Mouse (Mus musculus) stomach, postnatal 0 days (tissue): ENCODE data around the gene Arfgap1.

ENCODE experiments used
- CTCF ChIP-seq: IDR thresholded peaks from 2 replicates; pipeline ENCODE4 v1.5.1; 2016; ENCODE audit warnings: antibody characterized with exemption, low read depth, mild to moderate bottlenecking, moderate library complexity
- EP300 ChIP-seq: optimal IDR thresholded peaks from 2 replicates; pipeline ENCODE3; 2016; ENCODE audit warnings: antibody characterized with exemption

DNA sequence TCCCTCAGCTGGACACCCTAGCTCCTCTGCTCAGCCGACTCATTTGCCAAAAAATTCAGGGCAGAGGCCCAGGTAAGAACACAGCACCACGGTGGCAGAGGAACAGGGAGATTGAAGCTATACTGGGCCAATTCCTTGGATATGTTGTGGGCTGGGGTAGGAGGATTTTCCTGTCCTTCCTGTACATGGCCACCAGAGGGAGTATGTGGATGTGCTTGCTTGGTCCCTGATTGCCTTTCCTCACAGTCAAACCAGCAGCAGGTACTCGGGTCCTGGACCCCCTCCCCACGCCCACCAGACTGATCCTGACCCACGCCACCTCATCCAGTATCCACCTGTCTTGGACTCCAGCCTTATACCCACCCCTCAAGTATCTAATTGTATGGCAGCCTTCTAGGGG lies 29.4 kb downstream of the Arfgap1 start:
- TF ChIP-seq CTCF (peak; percentile 91), EP300 (no peak)
